Mouse (Mus musculus): ENCODE results near the gene Glrx5. TPM values are rescaled to one million over a fixed set of nuclear protein-coding genes. Genes with fewer than 3 reads are reported as not detected.

Gene Glrx5
- polyA plus RNA-seq, 1 experiment from 2014 or later = 719 TPM

DNA sequence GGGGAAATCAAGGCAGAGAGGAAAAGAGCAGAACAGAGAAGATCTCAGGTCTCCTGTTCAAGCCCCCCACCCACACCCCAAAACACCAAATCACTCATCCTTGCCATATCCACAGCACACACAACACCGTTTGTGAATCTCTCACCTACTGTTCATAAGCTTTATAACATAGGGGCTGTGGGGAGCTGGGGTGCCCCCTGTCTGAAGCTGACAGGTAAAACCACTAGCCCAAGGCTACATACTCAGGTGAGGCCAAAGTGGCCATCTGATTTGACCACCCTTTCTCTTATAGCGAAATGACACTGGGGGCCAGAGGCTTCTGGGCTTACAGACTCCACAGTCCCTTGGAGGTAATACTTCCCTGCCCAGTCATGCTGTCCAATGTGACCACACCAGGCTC lies 24.3 kb upstream of the Glrx5 start:
- H3K27ac ChIP-seq = no peak overlapping the region

DNA sequence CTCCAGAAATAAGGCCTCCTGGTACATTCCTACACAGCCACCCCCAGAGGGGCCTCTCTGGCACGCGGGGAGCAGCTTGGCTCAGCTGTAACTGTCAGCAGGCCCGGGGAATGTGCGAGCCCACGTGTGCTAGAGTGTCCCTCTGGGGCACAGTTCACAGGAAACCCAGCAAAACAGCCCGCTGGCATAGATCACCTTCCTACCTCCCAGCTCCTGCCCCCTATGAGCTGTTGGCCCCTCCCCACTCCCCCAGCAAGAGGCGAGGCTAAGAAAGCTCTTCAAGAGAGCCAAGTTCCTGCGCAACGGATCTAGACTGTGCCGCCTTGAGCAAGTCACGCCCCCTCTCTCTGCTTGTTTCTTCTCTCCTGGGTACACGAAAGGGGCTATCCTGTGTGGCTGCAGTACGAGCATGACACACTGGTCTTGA lies 23.7 kb upstream of the Glrx5 start:
- Histone ChIP-seq H3K27ac (peak overlapping the region; percentile 94), H3K36me3 (no peaks in the 10 kb centered on the region), H3K9me3 (replicated peaks) (no peaks in the 10 kb centered on the region), H3K27me3 (replicated peaks) (0 out of 2 replicates have a peak, but pooled peaks cover 5% of the 10 kb centered on the region), H3K4me1 (peaks cover 89% of the 10 kb centered on the region), H3K4me3 (peak overlapping the region; percentile 75), H3K9ac (peak overlapping the region; percentile 82), H3K4me2 (peak overlapping the region; percentile 73)
- peak; percentile 14 for ATAC-seq
- under 1% methylated on average over 13 of the region's 13 CpGs for WGBS (ENCODE audit: insufficient replicate concordance)

More for the DNA sequence above, 24.3 kb upstream of the Glrx5 start:
- no peaks in the 10 kb centered on the region for H3K36me3 ChIP-seq
- no peak for ATAC-seq
- H3K4me3 ChIP-seq = peak overlapping the region; percentile 75
- no peaks in the 10 kb centered on the region for H3K9me3 ChIP-seq (replicated peaks)
- H3K4me2 ChIP-seq = peak overlapping the region; percentile 73
- WGBS (ENCODE audit: insufficient replicate concordance) = 66% methylated on average over 2 of the region's 2 CpGs
- 0 out of 2 replicates have a peak, but pooled peaks cover 5% of the 10 kb centered on the region for H3K27me3 ChIP-seq (replicated peaks)
- H3K4me1 ChIP-seq = peaks cover 89% of the 10 kb centered on the region
- H3K9ac ChIP-seq = peak overlapping the region; percentile 82

DNA sequence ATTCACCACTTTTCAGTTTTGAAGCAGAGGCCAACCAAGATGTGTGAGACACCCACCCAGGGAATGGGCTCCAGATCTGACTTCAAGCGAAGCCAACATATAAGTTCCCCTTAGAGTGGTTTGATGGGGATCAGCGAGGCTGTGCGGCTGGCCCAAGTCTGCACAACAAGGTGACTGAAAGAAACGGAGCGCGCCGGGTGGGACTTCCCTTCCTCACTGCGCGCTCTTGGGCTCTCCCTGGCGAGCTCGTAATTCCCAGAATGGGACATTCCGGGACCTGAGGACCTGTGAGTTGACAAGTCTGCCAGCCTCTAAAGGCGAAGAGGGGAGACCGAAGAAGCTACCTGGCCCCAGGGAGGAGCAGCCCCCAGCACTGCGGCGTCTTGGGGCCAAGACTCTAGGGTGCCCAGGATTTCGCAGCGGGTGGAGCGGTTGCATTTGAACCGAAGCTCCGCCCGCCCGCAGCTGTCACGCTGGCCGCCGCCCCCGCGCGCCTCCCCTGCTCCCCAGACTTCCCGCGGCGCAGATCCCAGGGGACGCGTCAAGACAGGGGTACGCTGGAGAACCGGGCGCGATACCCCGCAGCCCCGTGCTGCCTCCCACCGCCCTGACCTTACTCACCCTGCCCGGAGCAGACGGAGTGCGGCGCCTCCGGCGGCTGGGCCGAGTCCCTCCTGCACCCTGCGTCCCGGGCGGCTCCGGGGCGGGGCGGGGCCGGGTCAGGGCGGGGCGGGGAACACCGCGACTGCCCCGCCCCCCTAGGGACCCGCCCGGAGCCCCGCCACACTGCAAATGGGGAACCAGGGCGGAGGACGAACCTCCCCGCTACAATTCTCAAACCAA lies 22.9 kb upstream of the Glrx5 start, which contains the start of gene Syne3:
Syne3 (minus strand) TSS at position 440 of the 843 bp plus-strand sequence.
- Histone ChIP-seq H3K4me3 (peak within 1 kb of the TSS; percentile 75), H3K4me1 (peaks cover 87% of the 10 kb centered on the region), H3K27ac (peak within 1 kb of the TSS; percentile 94), H3K4me2 (peak within 1 kb of the TSS; percentile 73), H3K9me3 (replicated peaks) (no peaks in the 10 kb centered on the region), H3K36me3 (no peaks in the 10 kb centered on the region), H3K9ac (peak within 1 kb of the TSS; percentile 82), H3K27me3 (replicated peaks) (0 out of 2 replicates have a peak, but pooled peaks cover 5% of the 10 kb centered on the region)
- WGBS (ENCODE audit: insufficient replicate concordance) = under 1% methylated on average over 53 of the region's 66 CpGs
- peak; percentile 91 for ATAC-seq

DNA sequence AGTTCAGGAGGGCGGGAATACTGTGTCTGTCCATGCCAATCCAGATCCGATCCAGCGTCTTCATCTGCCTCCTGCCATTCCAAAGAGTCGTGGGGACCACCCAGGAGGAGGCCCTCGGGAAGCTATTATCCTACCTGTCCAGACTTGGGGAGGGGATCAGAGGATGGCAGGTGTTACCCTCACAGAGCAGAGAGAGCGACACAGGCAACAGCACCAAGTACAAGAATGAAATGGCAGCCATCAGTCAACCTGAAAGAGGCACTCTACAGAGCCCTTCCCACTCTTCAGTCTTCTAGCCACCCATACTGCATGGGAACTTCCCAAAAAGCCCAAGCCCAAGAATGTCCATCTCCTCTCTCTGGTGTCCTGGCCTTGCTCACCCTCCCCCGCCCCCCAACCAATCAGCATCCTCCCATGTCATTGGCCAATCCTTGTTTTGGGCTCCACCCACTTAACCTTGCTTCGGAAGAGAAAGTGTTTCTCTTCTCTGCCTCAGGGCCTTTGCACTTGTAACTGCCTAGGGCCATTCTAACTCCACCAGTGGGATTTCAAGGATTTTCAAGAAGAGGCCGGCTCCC lies 22.2 kb upstream of the Glrx5 start:
- Histone ChIP-seq H3K4me3 (peak overlapping the region; percentile 75), H3K27ac (peak overlapping the region; percentile 94), H3K27me3 (replicated peaks) (0 out of 2 replicates have a peak, but pooled peaks cover 5% of the 10 kb centered on the region), H3K9ac (peak overlapping the region; percentile 82), H3K9me3 (replicated peaks) (no peaks in the 10 kb centered on the region), H3K36me3 (no peaks in the 10 kb centered on the region), H3K4me2 (peak overlapping the region; percentile 73), H3K4me1 (peaks cover 87% of the 10 kb centered on the region)
- 10% methylated on average over 9 of the region's 9 CpGs for WGBS (ENCODE audit: insufficient replicate concordance)
- peak; percentile 57 for ATAC-seq

- peak overlapping the region; percentile 94 for H3K27ac ChIP-seq
- peaks cover 87% of the 10 kb centered on the region for H3K4me1 ChIP-seq
- H3K4me3 ChIP-seq = no peak overlapping the region
- ATAC-seq = peak; percentile 10; the same call in 1 of the 2 replicates
- no peaks in the 10 kb centered on the region for H3K36me3 ChIP-seq
- WGBS (ENCODE audit: insufficient replicate concordance) = 31% methylated on average over 1 of the region's 1 CpGs
- H3K9ac ChIP-seq = peak overlapping the region; percentile 82
- H3K9me3 ChIP-seq (replicated peaks) = no peaks in the 10 kb centered on the region
- H3K4me2 ChIP-seq = peak overlapping the region; percentile 73
- 0 out of 2 replicates have a peak, but pooled peaks cover 5% of the 10 kb centered on the region for H3K27me3 ChIP-seq (replicated peaks)
Measured at GRCm38 (mm10) chr12:105011589-105011988, 20.9 kb upstream of the Glrx5 start.

GRCm38 (mm10) chr12:105012314-105012713 lies 20.2 kb upstream of the Glrx5 start:
- Histone ChIP-seq H3K4me3 (no peak overlapping the region), H3K27ac (peak overlapping the region; percentile 94), H3K9ac (no peak overlapping the region), H3K27me3 (replicated peaks) (0 out of 2 replicates have a peak, but pooled peaks cover 5% of the 10 kb centered on the region), H3K4me1 (peaks cover 92% of the 10 kb centered on the region), H3K4me2 (no peak overlapping the region; the same call in 1 of the 2 replicates), H3K9me3 (replicated peaks) (no peaks in the 10 kb centered on the region), H3K36me3 (no peaks in the 10 kb centered on the region)
- 73% methylated on average over 4 of the region's 4 CpGs for WGBS (ENCODE audit: insufficient replicate concordance)
- no peak for ATAC-seq

DNA sequence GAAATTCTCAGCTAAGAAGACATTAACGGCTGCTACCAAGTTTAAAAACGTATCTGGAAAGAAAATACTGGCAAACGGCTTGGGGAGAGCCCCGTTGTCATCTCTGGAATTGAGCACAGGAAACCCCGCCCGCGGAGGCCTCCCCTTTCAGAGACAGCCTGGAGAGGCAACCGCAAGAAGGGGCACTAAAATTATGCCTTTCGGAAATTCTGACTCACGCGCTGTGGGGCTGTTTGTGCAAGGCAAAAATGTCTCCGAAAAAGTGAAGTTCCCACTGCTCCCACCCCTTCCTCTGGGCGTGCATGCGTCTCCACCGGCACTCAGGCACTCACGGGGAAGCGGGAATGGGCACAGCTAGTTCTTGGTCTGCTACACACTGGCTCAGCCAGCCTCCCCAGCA lies 19.4 kb upstream of the Glrx5 start:
- Histone ChIP-seq H3K27ac (peak overlapping the region; percentile 94), H3K4me2 (peak overlapping the region; percentile 42), H3K9me3 (replicated peaks) (no peaks in the 10 kb centered on the region), H3K4me1 (peaks cover 94% of the 10 kb centered on the region), H3K27me3 (replicated peaks) (0 out of 2 replicates have a peak, but pooled peaks cover 5% of the 10 kb centered on the region), H3K9ac (peak overlapping the region; percentile 24; the same call in 1 of the 2 replicates), H3K4me3 (0 out of 2 replicates have a peak overlapping the region, but pooled peaks have one; percentile 2), H3K36me3 (no peaks in the 10 kb centered on the region)
- 9% methylated on average over 17 of the region's 17 CpGs for WGBS (ENCODE audit: insufficient replicate concordance)
- ATAC-seq = no peak

- no peaks in the 10 kb centered on the region for H3K27me3 ChIP-seq (replicated peaks)
- peak overlapping the region; percentile 46; the same call in 1 of the 2 replicates for H3K9ac ChIP-seq
- H3K9me3 ChIP-seq (replicated peaks) = no peaks in the 10 kb centered on the region
- H3K4me3 ChIP-seq = no peak overlapping the region
- H3K36me3 ChIP-seq = no peaks in the 10 kb centered on the region
- peaks cover 99% of the 10 kb centered on the region for H3K4me1 ChIP-seq
- H3K4me2 ChIP-seq = peak overlapping the region; percentile 32
- ATAC-seq = peak; percentile 74
- WGBS (ENCODE audit: insufficient replicate concordance) = 22% methylated on average over 4 of the region's 4 CpGs
- peak overlapping the region; percentile 85 for H3K27ac ChIP-seq
Measured at GRCm38 (mm10) chr12:105016199-105016598, 16.3 kb upstream of the Glrx5 start.

DNA sequence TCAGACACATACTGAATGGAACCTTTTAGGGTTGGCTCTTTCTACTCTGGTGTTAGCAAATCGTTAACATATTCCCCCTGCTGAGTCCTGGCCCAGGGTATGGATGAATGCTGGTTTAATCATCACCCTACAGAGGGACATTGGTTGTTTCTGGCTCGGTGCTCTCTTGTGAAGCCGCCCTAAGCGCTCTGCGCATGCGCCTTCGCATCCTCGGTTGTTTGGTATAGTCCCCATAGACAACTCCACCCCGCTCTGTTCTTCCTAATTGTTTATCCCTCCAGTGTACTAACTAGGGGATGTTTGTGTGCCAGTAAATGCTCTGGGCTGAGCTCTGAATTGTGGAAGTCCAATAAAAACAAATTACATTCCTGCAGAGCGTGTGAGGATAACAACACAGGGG lies 15.8 kb upstream of the Glrx5 start:
- H3K9ac ChIP-seq = peak overlapping the region; percentile 46; the same call in 1 of the 2 replicates
- H3K4me3 ChIP-seq = no peak overlapping the region
- no peaks in the 10 kb centered on the region for H3K36me3 ChIP-seq
- no peaks in the 10 kb centered on the region for H3K9me3 ChIP-seq (replicated peaks)
- peak overlapping the region; percentile 32 for H3K4me2 ChIP-seq
- H3K27ac ChIP-seq = peak overlapping the region; percentile 85
- H3K4me1 ChIP-seq = peaks cover 99% of the 10 kb centered on the region
- ATAC-seq = no peak
- no peaks in the 10 kb centered on the region for H3K27me3 ChIP-seq (replicated peaks)
- 78% methylated on average over 10 of the region's 10 CpGs for WGBS (ENCODE audit: insufficient replicate concordance)

DNA sequence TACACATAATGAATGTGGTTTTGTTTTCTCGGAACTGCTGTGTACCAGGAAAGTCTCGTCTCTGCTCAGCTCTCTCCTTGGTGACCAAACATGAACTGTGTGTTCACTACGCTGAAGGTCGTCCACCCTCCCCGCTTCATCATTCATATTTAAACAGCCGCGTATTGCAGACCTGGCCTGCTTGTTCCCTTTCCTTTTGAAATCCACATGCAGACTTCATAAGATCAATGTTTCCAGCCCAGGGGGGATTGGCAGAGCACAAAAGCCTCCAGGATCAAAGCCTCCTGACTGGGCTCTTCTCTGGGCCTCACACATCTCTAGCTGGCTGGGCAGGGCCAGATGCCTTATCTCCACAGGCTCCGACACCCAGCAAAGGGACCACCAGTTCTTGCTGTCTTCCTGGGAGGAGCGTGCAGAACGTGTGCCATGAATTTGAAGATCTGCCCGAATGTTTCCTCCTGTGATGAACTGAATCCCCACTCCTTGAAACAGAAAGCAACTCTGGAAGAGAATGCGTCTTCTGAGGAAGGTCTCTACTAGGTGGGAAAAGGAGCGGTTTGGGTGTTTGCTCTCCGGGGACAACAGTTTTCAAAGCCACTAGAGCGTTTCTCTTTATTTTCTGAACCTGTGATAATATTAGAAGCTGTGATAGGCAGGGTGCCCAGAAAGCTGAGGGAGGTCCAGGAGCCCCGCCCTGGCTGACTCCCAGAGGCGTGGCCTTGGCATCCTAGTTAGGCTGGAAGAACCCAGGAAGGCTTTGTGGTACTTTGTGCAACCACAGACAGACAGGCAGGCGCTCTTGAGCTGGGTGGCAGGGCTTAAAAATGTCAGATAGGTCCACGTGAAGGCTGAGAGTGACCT lies 12.9 kb upstream of the Glrx5 start:
- Histone ChIP-seq H3K4me1 (peaks cover 86% of the 10 kb centered on the region), H3K9me3 (replicated peaks) (peaks cover 15% of the 10 kb centered on the region), H3K4me3 (peak overlapping the region; percentile 48), H3K9ac (peak overlapping the region; percentile 64), H3K27ac (peak overlapping the region; percentile 97), H3K36me3 (peaks cover 17% of the 10 kb centered on the region), H3K27me3 (replicated peaks) (no peaks in the 10 kb centered on the region), H3K4me2 (peak overlapping the region; percentile 74)
- peak; percentile 90 for ATAC-seq
- WGBS (ENCODE audit: insufficient replicate concordance) = 22% methylated on average over 19 of the region's 19 CpGs

- Histone ChIP-seq H3K4me2 (peak overlapping the region; percentile 74), H3K27ac (peak overlapping the region; percentile 97), H3K36me3 (peaks cover 17% of the 10 kb centered on the region), H3K27me3 (replicated peaks) (no peaks in the 10 kb centered on the region), H3K9me3 (replicated peaks) (peaks cover 15% of the 10 kb centered on the region), H3K4me3 (0 out of 2 replicates have a peak overlapping the region, but pooled peaks have one; percentile 11), H3K4me1 (peaks cover 86% of the 10 kb centered on the region), H3K9ac (peak overlapping the region; percentile 49)
- 45% methylated on average over 8 of the region's 8 CpGs for WGBS (ENCODE audit: insufficient replicate concordance)
- ATAC-seq = no peak
Measured at GRCm38 (mm10) chr12:105021441-105022069, 10.9 kb upstream of the Glrx5 start.
